Mouse (Mus musculus) c-Kit-positive CD71-positive TER-119-negative erythroid progenitor cells, embryonic 14.5 days (primary cell): Measurements from ENCODE around the gene Kantr.
"Not testable (repeated sequence)": the region's sequence is repeated elsewhere in the genome, so short reads cannot be mapped to it uniquely, and the experiment has no call there.

Source experiments
- DNase-seq: peaks from one replicate; pipeline ENCODE4 v3.0.0-alpha.2; 2013; ENCODE audit warnings: low read depth

Kantr gene

GRCm38 (mm10) chrX:152326996-152327688 is at the start of gene Kantr:
Kantr (minus strand) TSS chrX:152327495.
- peak; percentile 68 for DNase-seq

GRCm38 (mm10) chrX:152368397-152369273 is 41.3 kb upstream of the Kantr start, which contains the start of gene Gpr173:
Gpr173 (minus strand) TSS chrX:152368704.
- DNase-seq = no peak

GRCm38 (mm10) chrX:152368054-152368396 is 40.7 kb upstream of the Kantr start:
- no peak for DNase-seq

DNA sequence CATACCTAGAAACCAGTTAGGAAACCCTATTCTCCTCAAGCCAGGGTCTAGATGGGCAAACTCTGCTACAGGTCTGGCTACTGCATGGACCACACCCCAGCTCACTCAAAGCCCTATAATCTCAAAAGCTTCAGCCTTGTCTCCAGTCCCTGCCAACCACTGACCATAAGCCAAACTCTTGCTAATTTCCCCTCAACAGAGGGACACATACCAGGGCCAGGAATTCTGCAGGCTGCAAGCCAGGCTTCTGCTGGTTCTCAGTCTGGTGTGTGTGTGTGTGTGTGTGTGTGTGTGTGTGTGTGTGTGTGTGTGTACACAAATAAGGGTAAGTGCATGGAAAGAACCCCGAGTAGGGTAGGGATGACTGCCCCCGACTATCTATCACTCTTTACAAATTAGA is 39.1 kb upstream of the Kantr start:
- no peak for DNase-seq

DNA sequence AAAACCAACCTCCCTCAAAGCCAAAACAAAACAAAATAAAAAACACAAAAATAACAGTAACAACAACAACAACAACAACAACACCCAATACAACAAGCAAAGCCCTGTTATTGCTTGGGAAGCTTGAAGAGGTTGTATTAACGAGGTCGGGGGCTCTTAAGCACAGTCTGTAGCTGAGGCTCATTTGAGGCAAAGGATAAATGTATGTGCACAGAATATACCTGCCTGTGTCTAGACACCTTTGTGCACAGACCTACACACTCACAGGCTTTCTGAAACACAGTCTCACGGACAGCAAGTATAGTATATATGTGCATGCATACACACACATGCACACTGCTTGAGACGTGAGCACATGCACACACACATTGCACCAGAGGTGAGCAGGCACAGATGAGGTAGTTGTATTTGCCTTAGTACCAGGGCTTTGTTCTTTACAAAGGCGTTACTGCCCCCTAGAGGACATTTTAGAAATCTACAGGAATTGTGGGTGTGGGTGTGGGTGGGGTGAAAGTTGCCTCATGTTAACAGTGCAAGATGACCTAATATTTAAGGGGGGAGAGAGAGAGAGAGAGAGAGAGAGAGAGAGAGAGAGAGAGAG is 25.4 kb upstream of the Kantr start:
- DNase-seq = peak; percentile 54

DNA sequence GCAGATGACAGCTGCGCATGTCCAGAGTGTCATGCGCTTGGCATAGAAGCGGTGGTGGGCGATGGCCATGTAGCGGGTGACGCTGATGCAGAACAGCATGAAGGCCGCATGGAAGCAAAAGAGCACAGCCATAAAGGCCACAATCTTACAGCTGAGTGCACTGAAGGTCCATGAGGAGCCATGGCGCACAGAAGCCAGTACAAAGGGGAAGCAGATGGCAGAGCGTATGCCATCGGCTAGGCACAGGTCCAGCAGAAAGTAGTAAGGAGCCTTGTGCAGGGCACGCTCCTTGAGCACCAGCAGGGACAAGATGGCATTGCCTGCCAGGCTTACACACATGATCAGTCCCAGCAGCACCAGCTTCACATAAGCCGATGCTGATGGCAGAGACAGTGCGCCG is 19.7 kb upstream of the Kantr start:
- no peak for DNase-seq

GRCm38 (mm10) chrX:152346587-152346986 is 19.3 kb upstream of the Kantr start:
- no peak for DNase-seq

GRCm38 (mm10) chrX:152342903-152343302 is 15.6 kb upstream of the Kantr start:
- DNase-seq = no peak

GRCm38 (mm10) chrX:152342358-152342901 is 15.1 kb upstream of the Kantr start, which contains the start of gene Tspyl2:
Tspyl2 (minus strand) TSS chrX:152342425.
- peak; percentile 67 for DNase-seq

DNA sequence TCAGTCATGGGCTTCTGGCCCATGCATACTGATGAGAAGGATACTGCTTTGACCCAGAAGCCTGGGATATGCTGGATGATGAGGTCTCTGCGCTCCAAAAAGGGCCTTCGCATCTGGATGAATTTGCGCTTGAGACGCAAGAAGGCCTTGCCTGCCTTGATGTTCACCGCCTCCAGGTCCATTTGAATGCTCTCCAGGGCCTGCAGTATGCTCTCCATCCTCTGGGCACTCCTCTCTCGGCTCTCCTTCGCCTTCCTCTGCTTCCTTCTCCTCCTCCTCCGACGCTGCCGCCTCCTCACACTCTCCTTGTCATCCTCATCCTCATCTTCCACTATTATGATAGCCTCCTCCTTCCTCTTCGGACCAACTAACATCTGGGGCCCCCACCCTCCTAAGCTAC is 14.2 kb upstream of the Kantr start:
- DNase-seq = no peak

GRCm38 (mm10) chrX:152336546-152337332 is 9.4 kb upstream of the Kantr start:
- peak; percentile 62 for DNase-seq

DNA sequence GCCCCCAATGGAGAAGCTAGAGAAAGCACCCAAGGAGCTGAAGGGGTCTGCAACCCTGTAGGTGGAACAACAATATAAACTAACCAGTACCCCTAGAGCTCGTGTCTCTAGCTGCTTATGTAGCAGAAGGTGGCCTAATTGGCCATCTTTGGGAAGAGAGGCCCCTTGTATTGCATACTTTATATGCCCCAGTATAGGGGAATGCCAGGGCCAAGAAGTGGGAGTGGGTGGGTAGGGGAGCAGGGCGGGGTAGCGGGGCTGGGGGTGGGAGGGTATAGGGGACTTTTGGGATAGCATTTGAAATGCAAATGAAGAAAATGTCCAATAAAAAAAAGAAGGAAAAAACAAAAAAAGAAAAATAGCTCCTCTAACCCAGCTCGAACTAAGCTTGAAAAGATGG is 8.8 kb upstream of the Kantr start:
- DNase-seq = not testable (repeated sequence)

GRCm38 (mm10) chrX:152329400-152329799 is 2.1 kb upstream of the Kantr start:
- DNase-seq = not testable (repeated sequence)

DNA sequence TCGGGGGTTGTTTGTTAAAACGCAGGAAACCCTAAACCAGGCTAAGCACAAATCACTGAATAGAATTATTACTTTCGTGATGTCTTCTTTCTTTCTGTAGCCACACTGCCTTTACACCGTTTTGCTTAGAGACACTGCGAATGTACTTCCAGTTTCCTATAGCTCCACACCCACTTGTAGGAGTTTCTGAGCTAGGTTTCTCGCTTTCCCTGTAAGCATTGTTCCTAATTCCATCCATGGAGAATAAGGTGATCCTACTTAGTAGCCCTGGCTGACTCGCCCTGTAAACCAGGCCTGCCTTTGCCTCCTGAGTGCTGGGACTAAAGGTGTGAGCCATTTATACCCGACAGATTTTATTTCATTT is 376 bp upstream of the Kantr start:
- DNase-seq = no peak

GRCm38 (mm10) chrX:152323584-152323983 is 3.7 kb downstream of the Kantr start:
- no peak for DNase-seq

- DNase-seq = no peak
Measured at GRCm38 (mm10) chrX:152322776-152323175, 4.5 kb downstream of the Kantr start.

GRCm38 (mm10) chrX:152320535-152320934 is 6.8 kb downstream of the Kantr start:
- DNase-seq = no peak

DNA sequence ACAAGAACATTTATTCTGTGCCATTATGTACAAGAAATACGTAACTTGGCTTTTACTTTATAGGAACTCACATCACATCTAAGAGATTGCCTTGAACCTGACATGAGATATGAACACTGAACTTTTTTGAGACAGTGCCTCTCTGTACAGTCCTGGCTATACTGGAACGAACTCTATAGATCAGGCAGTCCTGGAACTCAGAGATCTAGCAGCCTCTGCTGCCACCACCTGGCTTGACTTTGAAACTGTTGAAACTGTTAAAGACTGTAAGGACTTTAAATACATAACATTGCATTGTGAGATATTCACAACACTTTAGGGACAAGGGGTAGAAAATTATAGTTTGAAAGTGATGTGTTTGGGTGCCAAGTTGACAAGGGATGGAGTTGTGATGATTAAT is 19.4 kb downstream of the Kantr start:
- DNase-seq = peak; percentile 54

GRCm38 (mm10) chrX:152307371-152307770 is 19.9 kb downstream of the Kantr start:
- DNase-seq = peak; percentile 72

GRCm38 (mm10) chrX:152306224-152306623 is 21.1 kb downstream of the Kantr start:
- no peak for DNase-seq

DNA sequence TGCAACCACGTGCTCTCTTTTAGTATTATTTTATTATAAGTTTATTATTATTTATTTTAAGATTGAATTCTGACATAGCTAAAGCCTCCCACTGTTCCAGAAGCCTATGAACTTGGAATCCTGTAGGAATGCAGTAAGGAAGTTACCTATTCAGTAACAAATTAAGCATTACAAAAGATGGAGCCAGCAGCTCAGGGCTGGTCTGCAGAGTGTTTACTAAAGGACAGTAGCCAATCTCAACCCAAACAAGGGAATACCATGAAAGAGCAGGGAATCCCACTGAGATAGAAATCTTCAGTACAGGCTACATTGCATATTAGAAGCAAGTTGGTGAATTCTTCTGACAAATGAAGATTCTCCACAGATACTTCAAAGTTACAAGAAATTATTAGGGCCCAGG is 40.3 kb downstream of the Kantr start:
- DNase-seq = not testable (repeated sequence)

DNA sequence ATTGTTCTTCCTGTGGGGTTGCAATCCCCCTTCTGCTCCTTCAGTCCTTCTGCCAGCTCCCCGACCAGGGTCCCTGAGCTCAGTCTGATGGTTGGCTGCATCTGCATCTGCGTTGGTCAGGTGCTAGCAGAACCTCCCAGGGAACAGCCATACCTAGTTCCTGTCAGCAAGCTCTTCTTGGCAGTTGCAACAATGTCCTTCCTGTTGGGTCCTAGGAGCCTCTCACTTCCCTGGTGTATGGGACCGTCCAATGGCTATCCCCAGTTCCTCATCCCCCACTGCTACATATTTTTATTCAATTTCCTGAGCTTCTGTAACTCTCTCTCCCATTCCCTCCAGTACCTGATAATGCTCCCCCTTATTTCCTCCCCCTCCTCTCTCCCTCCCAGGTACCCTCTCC is 42.5 kb downstream of the Kantr start:
- no peak for DNase-seq
